Mouse (Mus musculus): ENCODE data around the gene Gm20388.

The Gm20388 gene

GRCm38 (mm10) chr8:122577116-122577515 is 2666.5 kb downstream of the Gm20388 start:
- DNase-seq: no peak

- no peak for DNase-seq
Observed at GRCm38 (mm10) chr8:122579196-122579595, 2668.6 kb downstream of the Gm20388 start.

- DNase-seq: no peak
Observed at GRCm38 (mm10) chr8:122580926-122581325, 2670.3 kb downstream of the Gm20388 start.

GRCm38 (mm10) chr8:122584981-122585380 is 2674.3 kb downstream of the Gm20388 start:
- DNase-seq: no peak

GRCm38 (mm10) chr8:122585411-122585891 is 2674.8 kb downstream of the Gm20388 start:
- no peak for DNase-seq

GRCm38 (mm10) chr8:122586171-122586570 is 2675.5 kb downstream of the Gm20388 start:
- DNase-seq: no peak

- DNase-seq: no peak
Observed at GRCm38 (mm10) chr8:122586749-122587148, 2676.1 kb downstream of the Gm20388 start.

- no peak for DNase-seq
Observed at GRCm38 (mm10) chr8:122593240-122593639, 2682.6 kb downstream of the Gm20388 start.

GRCm38 (mm10) chr8:122593783-122594507 is 2683.3 kb downstream of the Gm20388 start:
- DNase-seq: no peak

GRCm38 (mm10) chr8:122596031-122596430 is 2685.4 kb downstream of the Gm20388 start:
- no peak for DNase-seq

- no peak for DNase-seq
Observed at GRCm38 (mm10) chr8:122600666-122601065, 2690.0 kb downstream of the Gm20388 start.

- no peak for DNase-seq
Observed at GRCm38 (mm10) chr8:122604640-122605039, 2694.0 kb downstream of the Gm20388 start.

- no peak for DNase-seq
Observed at GRCm38 (mm10) chr8:122605367-122605766, 2694.7 kb downstream of the Gm20388 start.

GRCm38 (mm10) chr8:122606810-122607209 is 2696.2 kb downstream of the Gm20388 start:
- no peak for DNase-seq

GRCm38 (mm10) chr8:122610209-122610608 is 2699.6 kb downstream of the Gm20388 start:
- no peak for DNase-seq

GRCm38 (mm10) chr8:122610612-122611277 is 2700.1 kb downstream of the Gm20388 start:
- DNase-seq: no peak

GRCm38 (mm10) chr8:122611295-122612133 is 2700.9 kb downstream of the Gm20388 start, which contains the start of the genes Galns and Trappc2l:
Galns (minus strand) TSS chr8:122611463.
Trappc2l (plus strand) TSS chr8:122611640.
- peak; percentile 97 for DNase-seq

GRCm38 (mm10) chr8:122616181-122616905 is 2705.7 kb downstream of the Gm20388 start:
- DNase-seq: peak; percentile 68

- peak; percentile 94 for DNase-seq
Observed at GRCm38 (mm10) chr8:122617947-122618546, 2707.4 kb downstream of the Gm20388 start.

GRCm38 (mm10) chr8:122618660-122619378 is 2708.2 kb downstream of the Gm20388 start:
- DNase-seq: no peak

GRCm38 (mm10) chr8:122620446-122620845 is 2709.8 kb downstream of the Gm20388 start:
- DNase-seq: no peak
